Mouse (Mus musculus): Measurements from ENCODE around the gene Gga1. TPM values are rescaled to one million over a fixed set of nuclear protein-coding genes. Genes with fewer than 3 reads are reported as not detected.
A peak's percentile ranks its signal among the peaks of the same experiment; 100 is the strongest.

Gene Gga1
- polyA plus RNA-seq, 1 experiment from 2014 or later, result 50.6 TPM

- no peak overlapping the region for H3K4me3 ChIP-seq
- H3K4me1 ChIP-seq (replicated peaks), result peaks cover 10% of the 10 kb centered on the region
- ATAC-seq (ENCODE audit: low FRiP score), result no peak
- peak overlapping the region; percentile 19; the same call in 1 of the 2 replicates for H3K9ac ChIP-seq
- H3K27me3 ChIP-seq, result no peaks in the 10 kb centered on the region
- H3K27ac ChIP-seq, result 0 out of 2 replicates have a peak overlapping the region, but pooled peaks have one; percentile 48
- WGBS, result 39% methylated on average over 13 of the region's 13 CpGs
- no peak overlapping the region for H3K4me2 ChIP-seq
- peaks cover 97% of the 10 kb centered on the region for H3K36me3 ChIP-seq
- H3K9me3 ChIP-seq, result no peaks in the 10 kb centered on the region
Observed at GRCm38 (mm10) chr15:78889401-78889853, 12.4 kb downstream of the Gga1 start.

GRCm38 (mm10) chr15:78892440-78892839 lies 15.4 kb downstream of the Gga1 start:
- Histone ChIP-seq H3K27me3 (no peaks in the 10 kb centered on the region), H3K9ac (peak overlapping the region; percentile 35; the same call in 1 of the 2 replicates), H3K9me3 (no peaks in the 10 kb centered on the region), H3K27ac (no peak overlapping the region), H3K4me3 (no peak overlapping the region), H3K4me1 (replicated peaks) (peaks cover 13% of the 10 kb centered on the region), H3K36me3 (peaks cover 83% of the 10 kb centered on the region), H3K4me2 (no peak overlapping the region)
- WGBS, result 73% methylated on average over 7 of the region's 7 CpGs
- ATAC-seq (ENCODE audit: low FRiP score), result no peak

DNA sequence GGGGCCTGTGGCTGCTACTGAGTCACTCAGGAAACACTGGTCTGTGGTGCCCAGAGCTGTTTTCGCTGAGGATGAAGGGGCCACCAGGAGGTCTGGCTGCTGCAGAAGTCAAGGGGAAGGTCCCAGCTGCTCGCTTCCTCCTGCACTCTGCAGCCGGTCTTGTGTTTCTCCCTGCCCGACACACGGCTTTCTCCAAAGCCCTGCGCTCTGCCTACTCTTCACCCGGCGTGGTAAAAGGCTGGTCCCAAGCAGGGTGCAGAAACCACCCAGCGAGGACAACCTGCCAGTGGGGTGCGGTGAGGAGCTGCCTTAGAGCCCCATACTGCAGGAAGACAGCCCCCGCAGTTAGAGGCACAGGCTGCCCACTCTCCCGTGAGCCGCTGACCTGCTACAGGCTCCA lies 17.7 kb downstream of the Gga1 start:
- 79% methylated on average over 13 of the region's 13 CpGs for WGBS

DNA sequence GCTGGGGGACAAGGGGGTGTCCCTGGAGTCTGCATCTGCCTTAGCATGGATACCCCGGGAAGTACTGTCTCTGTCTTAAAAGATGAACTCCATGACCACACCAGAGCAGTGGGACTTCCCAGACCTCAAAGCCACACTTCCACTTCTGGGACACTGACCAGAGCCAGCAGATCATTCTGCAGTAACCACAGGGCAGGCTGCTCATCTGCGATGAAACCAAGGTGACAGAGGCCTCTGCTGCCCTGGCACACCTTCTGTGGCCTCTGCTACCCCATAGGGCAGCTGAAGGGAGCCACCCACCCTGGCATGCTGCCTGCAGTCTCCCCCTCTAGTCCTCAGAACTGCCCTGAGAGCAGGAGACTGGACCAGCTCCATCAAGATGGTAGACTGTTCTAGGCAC lies 18.8 kb downstream of the Gga1 start:
- WGBS, result 89% methylated on average over 2 of the region's 2 CpGs
- H3K9me3 ChIP-seq, result no peaks in the 10 kb centered on the region
- H3K4me1 ChIP-seq (replicated peaks), result peaks cover 27% of the 10 kb centered on the region
- H3K4me3 ChIP-seq, result no peak overlapping the region
- H3K27me3 ChIP-seq, result peaks cover 26% of the 10 kb centered on the region
- H3K9ac ChIP-seq, result 0 out of 2 replicates have a peak overlapping the region, but pooled peaks have one; percentile 13
- H3K36me3 ChIP-seq, result peaks cover 51% of the 10 kb centered on the region
- H3K27ac ChIP-seq, result no peak overlapping the region
- no peak overlapping the region for H3K4me2 ChIP-seq
- no peak for ATAC-seq (ENCODE audit: low FRiP score)

More for the DNA sequence above, 17.7 kb downstream of the Gga1 start:
- H3K9me3 ChIP-seq, result no peaks in the 10 kb centered on the region
- peaks cover 16% of the 10 kb centered on the region for H3K27me3 ChIP-seq
- no peak overlapping the region for H3K4me3 ChIP-seq
- no peak overlapping the region for H3K4me2 ChIP-seq
- H3K27ac ChIP-seq, result peak overlapping the region; percentile 44; the same call in 1 of the 2 replicates
- H3K36me3 ChIP-seq, result peaks cover 60% of the 10 kb centered on the region
- H3K9ac ChIP-seq, result 0 out of 2 replicates have a peak overlapping the region, but pooled peaks have one; percentile 13
- H3K4me1 ChIP-seq (replicated peaks), result peaks cover 19% of the 10 kb centered on the region
- ATAC-seq (ENCODE audit: low FRiP score), result no peak

DNA sequence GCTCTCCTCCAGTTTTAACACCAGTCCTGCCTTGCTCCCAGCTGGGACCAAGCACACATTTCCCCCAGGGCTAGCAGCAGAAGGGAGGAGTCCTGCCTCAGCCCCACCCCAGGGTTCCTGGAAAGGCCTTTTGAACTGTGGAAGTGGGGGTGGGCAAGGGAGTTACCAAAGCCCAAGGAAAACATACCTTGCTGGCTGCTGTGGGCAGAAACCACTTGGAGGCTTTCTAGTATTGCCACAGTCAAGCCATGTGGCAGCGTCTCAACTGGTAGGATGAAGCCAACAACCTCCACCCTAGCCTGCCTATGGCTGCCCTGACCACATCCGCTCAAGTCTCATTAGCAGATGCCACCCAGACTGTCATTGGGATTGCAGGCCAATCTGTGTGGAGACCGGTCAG lies 19.2 kb downstream of the Gga1 start:
- Histone ChIP-seq H3K4me3 (no peak overlapping the region), H3K9me3 (no peaks in the 10 kb centered on the region), H3K4me1 (replicated peaks) (peaks cover 27% of the 10 kb centered on the region), H3K36me3 (peaks cover 47% of the 10 kb centered on the region), H3K27ac (no peak overlapping the region), H3K9ac (0 out of 2 replicates have a peak overlapping the region, but pooled peaks have one; percentile 13), H3K27me3 (peaks cover 30% of the 10 kb centered on the region), H3K4me2 (no peak overlapping the region)
- 81% methylated on average over 3 of the region's 3 CpGs for WGBS
- no peak for ATAC-seq (ENCODE audit: low FRiP score)

GRCm38 (mm10) chr15:78897488-78897887 lies 20.5 kb downstream of the Gga1 start:
- no peak overlapping the region for H3K27ac ChIP-seq
- no peak for ATAC-seq (ENCODE audit: low FRiP score)
- H3K9me3 ChIP-seq, result no peaks in the 10 kb centered on the region
- H3K36me3 ChIP-seq, result peaks cover 34% of the 10 kb centered on the region
- H3K4me1 ChIP-seq (replicated peaks), result peaks cover 27% of the 10 kb centered on the region
- peaks cover 37% of the 10 kb centered on the region for H3K27me3 ChIP-seq
- 95% methylated on average over 4 of the region's 4 CpGs for WGBS
- no peak overlapping the region for H3K4me3 ChIP-seq
- no peak overlapping the region for H3K4me2 ChIP-seq
- no peak overlapping the region for H3K9ac ChIP-seq

GRCm38 (mm10) chr15:78898507-78899001 lies 21.6 kb downstream of the Gga1 start:
- WGBS, result 53% methylated on average over 6 of the region's 6 CpGs
- H3K4me2 ChIP-seq, result no peak overlapping the region
- H3K36me3 ChIP-seq, result peaks cover 23% of the 10 kb centered on the region
- no peak overlapping the region for H3K9ac ChIP-seq
- no peak overlapping the region for H3K4me3 ChIP-seq
- peaks cover 23% of the 10 kb centered on the region for H3K4me1 ChIP-seq (replicated peaks)
- no peaks in the 10 kb centered on the region for H3K9me3 ChIP-seq
- peaks cover 37% of the 10 kb centered on the region for H3K27me3 ChIP-seq
- no peak for ATAC-seq (ENCODE audit: low FRiP score)
- no peak overlapping the region for H3K27ac ChIP-seq

DNA sequence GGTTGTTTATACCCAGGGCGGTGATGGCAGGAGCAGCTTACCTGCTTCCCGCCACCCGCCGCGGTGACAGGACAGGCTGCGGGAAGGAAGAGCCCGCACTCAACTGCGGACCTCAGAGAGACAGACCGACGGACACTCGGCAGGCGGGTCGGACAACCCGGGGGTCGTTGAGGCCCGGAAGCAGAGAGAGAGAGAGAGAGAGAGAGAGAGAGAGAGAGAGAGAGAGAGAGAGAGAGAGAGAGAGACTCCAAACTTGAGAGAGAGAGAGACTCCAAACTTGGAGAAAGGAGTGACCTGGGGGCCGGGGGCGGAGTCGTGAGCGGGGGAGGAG lies 22.4 kb downstream of the Gga1 start, which contains the start of gene Gm49510:
Gm49510 (plus strand) TSS at position 259 of the 331 bp plus-strand sequence.
- peak within 1 kb of the TSS; percentile 79 for H3K9ac ChIP-seq
- 3% methylated on average over 20 of the region's 20 CpGs for WGBS
- H3K4me3 ChIP-seq, result peak within 1 kb of the TSS; percentile 53
- H3K4me2 ChIP-seq, result peak within 1 kb of the TSS; percentile 90
- H3K27me3 ChIP-seq, result peaks cover 37% of the 10 kb centered on the region
- H3K9me3 ChIP-seq, result no peaks in the 10 kb centered on the region
- no peak within 1 kb of the TSS; the same call in 1 of the 2 replicates for H3K27ac ChIP-seq
- no peak for ATAC-seq (ENCODE audit: low FRiP score)
- peaks cover 15% of the 10 kb centered on the region for H3K36me3 ChIP-seq
- peaks cover 17% of the 10 kb centered on the region for H3K4me1 ChIP-seq (replicated peaks)

- Histone ChIP-seq H3K9me3 (no peaks in the 10 kb centered on the region), H3K9ac (peak within 1 kb of the TSS; percentile 79), H3K27me3 (peaks cover 37% of the 10 kb centered on the region), H3K4me2 (peak within 1 kb of the TSS; percentile 90), H3K4me1 (replicated peaks) (peaks cover 17% of the 10 kb centered on the region), H3K4me3 (peak within 1 kb of the TSS; percentile 53), H3K27ac (no peak within 1 kb of the TSS; the same call in 1 of the 2 replicates), H3K36me3 (peaks cover 9% of the 10 kb centered on the region)
- ATAC-seq (ENCODE audit: low FRiP score), result no peak
- WGBS, result under 1% methylated on average over 47 of the region's 47 CpGs
Observed at GRCm38 (mm10) chr15:78899740-78900584, 23.0 kb downstream of the Gga1 start, which contains the start of gene Sh3bp1. Gene Sh3bp1, plus strand, starts transcription at chr15:78899768.

GRCm38 (mm10) chr15:78900585-78901421 lies 23.8 kb downstream of the Gga1 start:
- Histone ChIP-seq H3K9ac (peak overlapping the region; percentile 79), H3K4me2 (peak overlapping the region; percentile 90), H3K27me3 (peaks cover 37% of the 10 kb centered on the region), H3K9me3 (no peaks in the 10 kb centered on the region), H3K4me1 (replicated peaks) (peaks cover 17% of the 10 kb centered on the region), H3K27ac (no peak overlapping the region), H3K36me3 (peaks cover 2% of the 10 kb centered on the region; the same call in 1 of the 2 replicates), H3K4me3 (peak overlapping the region; percentile 53)
- no peak for ATAC-seq (ENCODE audit: low FRiP score)
- 18% methylated on average over 18 of the region's 18 CpGs for WGBS

DNA sequence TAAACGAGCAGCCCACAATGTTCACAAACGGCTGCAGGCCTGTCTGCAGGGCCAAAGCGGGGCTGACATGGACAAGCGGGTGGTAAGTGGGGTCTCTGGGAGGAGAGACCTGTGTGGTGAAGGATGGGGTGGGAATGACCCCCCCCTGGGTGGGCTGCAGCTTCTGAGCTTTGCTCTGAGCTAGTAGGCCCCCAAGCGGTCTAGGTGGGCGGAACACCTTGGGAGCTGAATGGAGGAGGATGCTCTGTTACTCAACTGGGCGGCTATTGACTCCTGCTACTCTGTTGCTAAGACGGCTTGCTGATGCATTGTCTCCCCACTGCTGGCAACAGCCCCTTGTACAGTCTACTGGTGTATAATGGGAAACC lies 24.4 kb downstream of the Gga1 start:
- H3K9me3 ChIP-seq, result no peaks in the 10 kb centered on the region
- H3K4me2 ChIP-seq, result 0 out of 2 replicates have a peak overlapping the region, but pooled peaks have one; percentile 90
- WGBS, result 39% methylated on average over 8 of the region's 8 CpGs
- peak overlapping the region; percentile 24; the same call in 1 of the 2 replicates for H3K9ac ChIP-seq
- peaks cover 37% of the 10 kb centered on the region for H3K27me3 ChIP-seq
- peaks cover 15% of the 10 kb centered on the region for H3K4me1 ChIP-seq (replicated peaks)
- no peak for ATAC-seq (ENCODE audit: low FRiP score)
- H3K36me3 ChIP-seq, result no peaks in the 10 kb centered on the region
- H3K27ac ChIP-seq, result no peak overlapping the region
- H3K4me3 ChIP-seq, result no peak overlapping the region

GRCm38 (mm10) chr15:78903243-78903642 lies 26.3 kb downstream of the Gga1 start:
- Histone ChIP-seq H3K9ac (no peak overlapping the region), H3K4me1 (replicated peaks) (peaks cover 14% of the 10 kb centered on the region), H3K9me3 (no peaks in the 10 kb centered on the region), H3K36me3 (no peaks in the 10 kb centered on the region), H3K27me3 (peaks cover 35% of the 10 kb centered on the region), H3K27ac (no peak overlapping the region), H3K4me2 (no peak overlapping the region), H3K4me3 (no peak overlapping the region)
- WGBS, result 5% methylated on average over 2 of the region's 2 CpGs
- ATAC-seq (ENCODE audit: low FRiP score), result peak; percentile 37; the same call in 1 of the 2 replicates

Measured in hindbrain, embryonic 13.5 days (tissue).